Mouse (Mus musculus) heart, embryonic 11.5 days (tissue): ENCODE results near the gene Sh3pxd2a. TPM values are rescaled to one million over a fixed set of nuclear protein-coding genes. Genes with fewer than 3 reads are reported as not detected.

ENCODE experiments used
- ATAC-seq: fragments of 200-750 bp; cut with Nextera tagmentation; replicated peaks from 2 replicates; pipeline ENCODE4 v1.8.0; 2017; ENCODE audit warnings: moderate library complexity; ENCODE audit not compliant: insufficient number of reproducible peaks, low FRiP score, low TSS enrichment
- H3K27ac ChIP-seq: fragments of 300-500 bp; sonication (generic); 2 replicates; pipeline ENCODE4 v1.5.1; 2014; ENCODE audit warnings: mild to moderate bottlenecking, low read depth, low read length
- H3K27me3 ChIP-seq: fragments of 300-500 bp; sonication (generic); 2 replicates; pipeline ENCODE4 v1.6.1; 2014; ENCODE audit warnings: mild to moderate bottlenecking, low read length, mixed read lengths; ENCODE audit not compliant: control insufficient read depth, insufficient read depth
- H3K36me3 ChIP-seq: fragments of 300-500 bp; sonication (generic); 2 replicates; pipeline ENCODE4 v1.6.1; 2014; ENCODE audit warnings: mild to moderate bottlenecking, low read length, moderate library complexity, mixed read lengths; ENCODE audit not compliant: control insufficient read depth, insufficient read depth
- H3K4me1 ChIP-seq: fragments of 300-500 bp; sonication (generic); 2 replicates; pipeline ENCODE4 v1.6.1; 2014; ENCODE audit warnings: low read length; ENCODE audit not compliant: control insufficient read depth, insufficient read depth
- H3K4me2 ChIP-seq: fragments of 300-500 bp; sonication (generic); 2 replicates; pipeline ENCODE4 v1.6.1; 2014; ENCODE audit warnings: mild to moderate bottlenecking, moderate library complexity
- H3K4me3 ChIP-seq: fragments of 300-500 bp; sonication (generic); 2 replicates; pipeline ENCODE4 v1.5.1; 2014; ENCODE audit warnings: low read depth, low read length
- H3K9ac ChIP-seq: fragments of 300-500 bp; sonication (generic); 2 replicates; pipeline ENCODE4 v1.6.1; 2014; ENCODE audit warnings: mild to moderate bottlenecking, low read depth, low read length, moderate library complexity
- H3K9me3 ChIP-seq: fragments of 300-500 bp; sonication (generic); replicated peaks from 2 replicates; pipeline ENCODE4 v1.6.1; 2016; ENCODE audit warnings: low read length; ENCODE audit not compliant: control insufficient read depth
- WGBS: fragments of 180-500 bp; shearing (Covaris S2); extraction: QIAGEN DNeasy Blood & Tissue Kit; methylation state at CpG from one replicate; pipeline ENCODE4 v1.1.7; 2014; ENCODE audit not compliant: insufficient replicate concordance; 5-methylcytosine and 5-hydroxymethylcytosine counted together
- polyA plus RNA-seq: library from polyadenylated mRNA; unstranded; fragments of >200 nt; fragmentation: Nextera tagmentation; extraction: Ambion mirVana; gene quantifications from 2 replicates; pipeline ENCODE4 v1.2.1, GENCODE M21; 2014

Sh3pxd2a gene
- polyA plus RNA-seq, 1 experiment from 2014 or later = 10.1 TPM

DNA sequence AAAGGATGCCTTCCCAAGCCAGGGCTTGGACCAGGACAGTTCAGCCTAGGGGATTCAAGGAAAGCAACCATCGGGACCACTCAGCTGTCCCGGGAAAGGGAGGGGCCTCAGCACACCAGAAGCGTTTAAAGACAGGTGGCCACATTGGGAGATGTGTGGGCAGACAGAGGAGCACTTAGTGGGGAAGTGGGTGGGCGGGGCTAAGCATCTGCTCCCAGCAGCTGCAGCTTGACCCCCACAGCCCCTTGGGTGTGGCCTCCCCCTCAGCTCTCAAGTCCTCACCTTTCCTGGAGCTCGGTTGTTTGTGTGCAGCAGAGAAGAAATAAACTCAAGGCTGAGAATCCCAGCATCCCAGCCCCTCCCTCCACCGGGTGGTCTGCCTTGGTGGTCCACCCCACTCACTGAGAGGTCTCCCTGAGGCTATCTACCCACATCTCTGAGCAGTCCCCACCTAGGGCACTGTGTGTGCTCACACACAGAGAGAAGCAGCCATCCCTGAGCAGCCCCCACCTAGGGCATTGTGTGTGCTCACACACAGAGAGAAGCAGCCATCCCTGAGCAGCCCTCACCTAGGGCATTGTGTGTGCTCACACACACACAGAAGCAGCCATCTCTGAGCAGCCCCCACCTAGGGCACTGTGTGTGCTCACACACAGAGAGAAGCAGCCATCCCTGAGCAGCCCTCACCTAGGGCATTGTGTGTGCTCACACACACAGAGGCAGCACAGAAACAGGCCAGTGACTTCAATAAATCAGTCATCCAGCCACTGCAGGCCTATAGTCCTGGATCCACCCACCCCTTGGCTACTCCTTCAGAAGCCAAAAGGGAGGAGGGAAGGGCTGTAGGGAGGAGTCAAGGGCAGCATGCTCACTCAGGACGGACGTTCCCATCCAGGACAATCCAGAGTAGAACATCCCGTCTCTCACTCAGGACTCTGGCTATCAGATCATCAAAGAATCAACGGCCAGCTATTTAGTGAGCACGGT is 136.0 kb downstream of the Sh3pxd2a start:
- H3K9ac ChIP-seq = no peak overlapping the region
- no peaks in the 10 kb centered on the region for H3K36me3 ChIP-seq
- no peaks in the 10 kb centered on the region for H3K9me3 ChIP-seq
- WGBS = 23% methylated on average over 11 of the region's 11 CpGs
- no peak overlapping the region for H3K4me3 ChIP-seq
- H3K27me3 ChIP-seq = no peaks in the 10 kb centered on the region
- no peak overlapping the region for H3K4me2 ChIP-seq
- H3K27ac ChIP-seq = no peak overlapping the region
- ATAC-seq = 0 out of 2 replicates have a peak, but pooled peaks have one; percentile 3
- peaks cover 40% of the 10 kb centered on the region for H3K4me1 ChIP-seq

DNA sequence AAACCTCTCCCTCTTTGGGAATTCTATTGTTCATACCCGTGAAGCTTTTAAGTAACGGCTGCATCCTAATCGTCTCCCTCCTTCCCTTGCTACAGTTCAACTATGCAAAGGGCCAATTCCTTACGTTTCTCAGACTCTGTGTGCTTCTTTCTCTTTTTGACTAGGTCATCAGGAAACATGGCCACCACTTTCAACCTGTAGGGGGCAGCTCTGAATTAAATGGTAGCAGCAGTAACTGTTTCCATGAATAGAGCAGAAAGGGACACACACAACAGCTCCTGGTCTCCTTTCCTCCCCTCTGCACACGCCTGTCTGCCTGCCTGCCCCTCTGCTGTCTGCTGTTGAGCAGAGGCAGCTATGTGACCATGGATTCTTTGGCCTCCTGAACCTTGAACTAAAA is 138.3 kb downstream of the Sh3pxd2a start:
- ATAC-seq = no peak
- Histone ChIP-seq H3K27ac (no peak overlapping the region), H3K4me1 (peaks cover 43% of the 10 kb centered on the region), H3K9ac (no peak overlapping the region), H3K36me3 (no peaks in the 10 kb centered on the region), H3K4me2 (no peak overlapping the region), H3K4me3 (no peak overlapping the region), H3K9me3 (no peaks in the 10 kb centered on the region), H3K27me3 (no peaks in the 10 kb centered on the region)
- 46% methylated on average over 5 of the region's 5 CpGs for WGBS

DNA sequence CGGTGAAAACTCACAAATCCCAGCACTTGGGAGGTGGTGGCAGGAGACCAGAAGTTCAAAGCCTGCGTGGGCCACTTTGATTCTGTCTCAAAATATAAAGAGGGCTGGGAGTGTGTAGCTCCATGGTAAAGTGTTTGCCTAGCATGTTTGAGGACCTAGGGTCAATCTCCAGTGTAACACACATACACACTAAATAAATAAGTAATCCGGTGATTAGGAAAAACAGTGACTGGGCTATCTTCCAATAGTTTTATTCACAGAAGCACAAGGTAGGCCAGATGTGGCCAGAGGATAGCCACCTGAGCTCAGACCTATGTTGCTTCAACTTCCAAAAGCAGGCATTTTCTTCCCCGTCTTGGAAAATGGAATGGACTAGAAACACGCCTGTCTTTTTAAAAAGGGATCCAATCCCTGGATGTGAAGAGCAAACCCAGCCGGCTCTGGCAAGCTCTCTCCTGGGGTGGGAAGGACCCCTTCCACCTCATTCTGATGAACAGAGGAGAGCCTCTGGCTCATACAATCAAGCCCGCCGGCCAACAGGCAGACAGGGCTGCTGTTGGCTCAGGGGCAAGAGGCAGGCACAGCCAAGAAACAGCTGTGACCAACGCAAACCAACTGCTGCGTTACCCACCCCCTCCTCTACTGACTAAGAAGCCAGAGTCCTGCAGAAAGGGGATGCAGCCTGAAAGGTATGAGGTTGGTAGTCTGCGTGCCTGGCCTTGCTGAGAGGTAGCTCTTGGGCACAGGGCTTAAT is 140.9 kb downstream of the Sh3pxd2a start:
- no peak for ATAC-seq
- Histone ChIP-seq H3K36me3 (no peaks in the 10 kb centered on the region), H3K4me3 (no peak overlapping the region), H3K9ac (no peak overlapping the region), H3K9me3 (no peaks in the 10 kb centered on the region), H3K4me1 (peaks cover 54% of the 10 kb centered on the region), H3K4me2 (no peak overlapping the region), H3K27me3 (no peaks in the 10 kb centered on the region), H3K27ac (no peak overlapping the region)
- WGBS = 77% methylated on average over 11 of the region's 11 CpGs

DNA sequence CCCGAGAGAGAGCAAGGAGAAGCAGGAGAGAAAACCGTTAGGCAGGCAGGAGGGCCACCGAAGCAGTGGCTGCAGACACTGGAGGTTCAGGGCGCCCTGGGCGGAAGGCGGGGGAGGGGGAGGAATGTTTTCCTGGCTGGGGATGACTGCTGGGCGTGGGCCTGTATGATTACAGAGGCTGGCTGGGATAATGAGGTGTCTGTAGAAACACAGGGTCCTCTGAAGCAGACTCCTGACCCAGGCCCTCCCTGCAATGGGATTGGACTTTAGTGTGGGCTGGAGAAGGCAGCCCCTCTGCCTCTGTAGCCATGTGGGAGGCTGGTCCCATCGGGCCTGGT is 143.9 kb downstream of the Sh3pxd2a start:
- H3K4me3 ChIP-seq = 0 out of 2 replicates have a peak overlapping the region, but pooled peaks have one; percentile 4
- no peaks in the 10 kb centered on the region for H3K9me3 ChIP-seq
- no peaks in the 10 kb centered on the region for H3K27me3 ChIP-seq
- H3K4me1 ChIP-seq = peaks cover 64% of the 10 kb centered on the region
- WGBS = 5% methylated on average over 8 of the region's 8 CpGs
- peak overlapping the region; percentile 46 for H3K4me2 ChIP-seq
- H3K9ac ChIP-seq = peak overlapping the region; percentile 50; the same call in 1 of the 2 replicates
- H3K27ac ChIP-seq = peak overlapping the region; percentile 71
- ATAC-seq = peak; percentile 55
- no peaks in the 10 kb centered on the region for H3K36me3 ChIP-seq

DNA sequence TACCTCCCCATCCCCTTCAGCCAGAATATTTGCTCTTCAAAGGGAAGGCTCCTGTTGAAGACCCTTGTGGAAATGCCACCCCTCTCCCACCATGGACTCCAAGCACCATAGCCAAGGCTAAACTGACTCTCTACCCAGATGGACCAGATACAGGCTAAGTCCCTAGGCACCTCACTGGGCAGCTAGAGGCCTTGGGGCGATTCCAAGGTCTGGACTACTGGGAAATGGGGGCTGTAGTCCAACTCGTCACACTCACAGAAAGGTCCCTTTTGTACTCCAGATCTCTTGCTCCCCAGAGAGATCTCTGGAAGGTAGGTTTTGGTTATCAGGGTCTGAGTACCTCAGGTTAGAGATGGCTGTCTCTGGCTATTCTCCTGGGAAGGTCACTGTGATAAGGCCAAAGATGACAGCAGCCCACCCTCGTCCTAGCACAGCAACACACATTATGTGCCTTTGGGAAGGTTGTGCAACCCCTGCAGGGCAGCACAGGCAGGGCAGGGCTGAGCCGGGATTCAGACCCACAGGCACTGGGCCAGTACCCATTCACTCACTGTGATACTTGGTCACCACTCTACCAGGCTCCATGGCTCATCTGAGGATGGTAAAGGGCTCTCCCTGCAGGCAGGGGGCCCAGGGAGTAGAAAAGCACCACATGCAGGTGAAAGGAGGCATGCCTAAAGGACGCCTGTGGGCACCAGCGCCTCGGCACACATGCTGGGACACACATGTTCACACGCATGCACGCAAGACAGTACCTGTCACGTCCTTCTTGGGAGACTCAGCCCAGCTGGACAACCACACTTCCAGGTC is 144.5 kb downstream of the Sh3pxd2a start:
- Histone ChIP-seq H3K4me3 (0 out of 2 replicates have a peak overlapping the region, but pooled peaks have one; percentile 4), H3K27ac (peak overlapping the region; percentile 71), H3K27me3 (no peaks in the 10 kb centered on the region), H3K9me3 (no peaks in the 10 kb centered on the region), H3K9ac (peak overlapping the region; percentile 50; the same call in 1 of the 2 replicates), H3K36me3 (no peaks in the 10 kb centered on the region), H3K4me2 (peak overlapping the region; percentile 46), H3K4me1 (peaks cover 70% of the 10 kb centered on the region)
- 47% methylated on average over 10 of the region's 10 CpGs for WGBS
- ATAC-seq = no peak

DNA sequence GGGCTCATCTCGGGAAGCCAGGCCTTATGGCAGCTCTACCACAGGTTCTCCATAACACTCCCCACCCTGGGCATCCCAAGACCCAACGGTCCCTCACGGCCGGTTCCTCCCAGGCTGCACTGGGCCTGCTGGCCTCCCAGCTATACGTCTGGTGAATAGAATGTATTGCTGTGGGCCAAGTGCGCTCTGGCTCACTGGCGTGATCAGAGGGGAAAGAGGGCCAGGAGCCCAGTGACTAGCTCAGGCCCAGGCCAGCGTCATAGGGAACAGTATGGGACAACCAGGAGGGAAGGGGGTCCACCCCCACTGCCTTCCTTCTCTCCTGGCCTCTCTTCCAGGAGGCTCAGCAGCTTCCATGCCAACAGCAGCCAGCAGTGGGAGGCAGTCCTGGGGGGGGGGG is 145.1 kb downstream of the Sh3pxd2a start:
- H3K9ac ChIP-seq = no peak overlapping the region
- 82% methylated on average over 8 of the region's 8 CpGs for WGBS
- H3K4me2 ChIP-seq = no peak overlapping the region
- H3K9me3 ChIP-seq = no peaks in the 10 kb centered on the region
- no peaks in the 10 kb centered on the region for H3K27me3 ChIP-seq
- 0 out of 2 replicates have a peak overlapping the region, but pooled peaks have one; percentile 38 for H3K27ac ChIP-seq
- no peak overlapping the region for H3K4me3 ChIP-seq
- ATAC-seq = no peak
- H3K36me3 ChIP-seq = no peaks in the 10 kb centered on the region
- H3K4me1 ChIP-seq = peaks cover 77% of the 10 kb centered on the region

DNA sequence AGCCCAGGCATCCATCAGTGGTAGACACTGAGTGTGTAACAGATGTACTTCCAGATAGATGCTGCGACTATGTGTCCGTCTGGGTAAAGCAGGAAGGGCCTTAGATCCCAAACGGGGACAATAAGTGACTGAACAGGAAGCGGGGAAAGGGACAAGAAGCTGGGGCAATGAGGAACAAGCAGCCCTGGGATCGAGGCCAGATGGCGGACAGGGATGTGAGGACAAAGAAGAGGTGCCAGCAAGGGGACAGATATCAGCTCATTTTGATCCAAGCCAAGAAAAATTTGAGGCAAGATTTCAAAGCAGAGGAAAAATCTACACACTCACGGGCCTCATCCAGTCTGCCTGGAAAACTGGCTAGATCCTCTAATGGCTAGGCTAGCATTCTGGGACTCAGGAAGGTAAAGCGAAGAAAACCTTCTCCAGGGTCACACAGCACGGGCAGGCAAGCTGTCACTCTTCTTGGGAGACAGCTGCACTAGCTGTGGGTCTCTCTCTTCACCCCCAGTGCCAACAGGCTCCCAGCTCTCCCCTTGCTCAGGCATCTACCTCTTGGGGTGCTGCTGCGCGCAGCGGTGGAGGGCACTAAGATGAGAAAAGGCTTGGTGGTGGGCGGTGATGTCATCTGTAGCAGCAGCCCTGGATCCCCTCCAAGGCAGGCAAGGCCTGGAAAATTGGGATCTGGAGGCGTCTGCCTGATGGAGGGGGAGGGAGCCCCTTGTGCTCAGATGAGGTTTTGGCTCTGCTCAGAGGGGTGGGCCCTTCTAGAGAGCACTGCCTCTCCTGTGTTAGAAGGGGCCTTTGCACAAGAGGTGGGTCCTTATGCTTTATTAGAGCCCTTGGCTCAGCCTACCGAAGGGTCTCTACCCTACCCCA is 146.9 kb downstream of the Sh3pxd2a start:
- no peak for ATAC-seq
- Histone ChIP-seq H3K27me3 (no peaks in the 10 kb centered on the region), H3K27ac (peak overlapping the region; percentile 57; the same call in 1 of the 2 replicates), H3K36me3 (no peaks in the 10 kb centered on the region), H3K4me1 (peaks cover 94% of the 10 kb centered on the region), H3K9me3 (no peaks in the 10 kb centered on the region), H3K4me3 (no peak overlapping the region), H3K9ac (peak overlapping the region; percentile 4; the same call in 1 of the 2 replicates), H3K4me2 (no peak overlapping the region)
- 57% methylated on average over 15 of the region's 15 CpGs for WGBS
